Mouse (Mus musculus) midbrain, embryonic 16.5 days (tissue): ENCODE measurements around the gene Gab2. TPM values are rescaled to one million over a fixed set of nuclear protein-coding genes. Genes with fewer than 3 reads are reported as not detected.

Experiments used
- ATAC-seq: fragments of 200-750 bp; cut with Nextera tagmentation; 2 replicates; pipeline ENCODE4 v1.8.0; 2017; ENCODE audit warnings: moderate TSS enrichment
- H3K27ac ChIP-seq: fragments of 300-500 bp; sonication (generic); 2 replicates; pipeline ENCODE4 v1.5.1; 2014; ENCODE audit warnings: mild to moderate bottlenecking, low read length, mixed read lengths
- H3K27me3 ChIP-seq: fragments of 300-500 bp; sonication (generic); 2 replicates; pipeline ENCODE4 v1.6.1; 2014; ENCODE audit warnings: low read depth, low read length, mixed read lengths; ENCODE audit not compliant: control insufficient read depth, insufficient read depth
- H3K36me3 ChIP-seq: fragments of 300-500 bp; sonication (generic); 2 replicates; pipeline ENCODE4 v1.6.1; 2014; ENCODE audit warnings: mild to moderate bottlenecking, low read length, moderate library complexity, mixed read lengths; ENCODE audit not compliant: control insufficient read depth, insufficient read depth
- H3K4me1 ChIP-seq: fragments of 300-500 bp; sonication (generic); 2 replicates; pipeline ENCODE4 v1.6.1; 2014; ENCODE audit warnings: mild to moderate bottlenecking, low read length, mixed read lengths; ENCODE audit not compliant: control insufficient read depth, insufficient read depth
- H3K4me2 ChIP-seq: fragments of 300-500 bp; sonication (generic); 2 replicates; pipeline ENCODE4 v1.6.1; 2014; ENCODE audit warnings: mild to moderate bottlenecking, low read length, mixed read lengths
- H3K4me3 ChIP-seq: fragments of 300-500 bp; sonication (generic); 2 replicates; pipeline ENCODE4 v1.5.1; 2014; ENCODE audit warnings: low read depth, mild to moderate bottlenecking, low read length, moderate library complexity, mixed read lengths
- H3K9ac ChIP-seq: fragments of 300-500 bp; sonication (generic); 2 replicates; pipeline ENCODE4 v1.6.1; 2014; ENCODE audit warnings: low read depth, low read length, mixed read lengths
- H3K9me3 ChIP-seq: fragments of 300-500 bp; sonication (generic); replicated peaks from 2 replicates; pipeline ENCODE4 v1.6.1; 2014; ENCODE audit warnings: mild to moderate bottlenecking, low read length, mixed read lengths; ENCODE audit not compliant: control insufficient read depth, poor library complexity, severe bottlenecking
- WGBS: fragments of 180-500 bp; shearing (Covaris S2); extraction: QIAGEN DNeasy Blood & Tissue Kit; methylation state at CpG from one replicate; pipeline ENCODE4 v1.1.7; 2014; 5-methylcytosine and 5-hydroxymethylcytosine counted together
- polyA plus RNA-seq: library from polyadenylated mRNA; unstranded; fragments of >200 nt; fragmentation: Nextera tagmentation; extraction: Ambion mirVana; gene quantifications from 2 replicates; pipeline ENCODE4 v1.2.1, GENCODE M21; 2015

Gene Gab2
- polyA plus RNA-seq, 1 experiment from 2014 or later = 20.3 TPM

GRCm38 (mm10) chr7:97312856-97313255 is 231.5 kb downstream of the Gab2 start:
- Histone ChIP-seq H3K27me3 (no peaks in the 10 kb centered on the region), H3K4me2 (no peak overlapping the region), H3K27ac (no peak overlapping the region), H3K4me3 (no peak overlapping the region), H3K4me1 (no peaks in the 10 kb centered on the region), H3K36me3 (peaks cover 30% of the 10 kb centered on the region), H3K9ac (no peak overlapping the region), H3K9me3 (no peaks in the 10 kb centered on the region)
- 88% methylated on average over 6 of the region's 6 CpGs for WGBS
- ATAC-seq = no peak

- H3K36me3 ChIP-seq = peaks cover 27% of the 10 kb centered on the region
- H3K27ac ChIP-seq = no peak overlapping the region
- no peak for ATAC-seq
- WGBS = 81% methylated on average over 7 of the region's 7 CpGs
- H3K4me3 ChIP-seq = no peak overlapping the region
- no peaks in the 10 kb centered on the region for H3K27me3 ChIP-seq
- H3K4me2 ChIP-seq = no peak overlapping the region
- H3K9ac ChIP-seq = no peak overlapping the region
- H3K4me1 ChIP-seq = no peaks in the 10 kb centered on the region
- no peaks in the 10 kb centered on the region for H3K9me3 ChIP-seq
Measured at GRCm38 (mm10) chr7:97313364-97313995, 232.1 kb downstream of the Gab2 start.

- H3K4me3 ChIP-seq = no peak overlapping the region
- no peaks in the 10 kb centered on the region for H3K9me3 ChIP-seq
- peaks cover 25% of the 10 kb centered on the region for H3K36me3 ChIP-seq
- no peak overlapping the region for H3K9ac ChIP-seq
- H3K4me2 ChIP-seq = no peak overlapping the region
- H3K27ac ChIP-seq = no peak overlapping the region
- H3K27me3 ChIP-seq = no peaks in the 10 kb centered on the region
- no peaks in the 10 kb centered on the region for H3K4me1 ChIP-seq
- WGBS = 84% methylated on average over 5 of the region's 5 CpGs
- ATAC-seq = no peak
Measured at GRCm38 (mm10) chr7:97314646-97315045, 233.3 kb downstream of the Gab2 start.

DNA sequence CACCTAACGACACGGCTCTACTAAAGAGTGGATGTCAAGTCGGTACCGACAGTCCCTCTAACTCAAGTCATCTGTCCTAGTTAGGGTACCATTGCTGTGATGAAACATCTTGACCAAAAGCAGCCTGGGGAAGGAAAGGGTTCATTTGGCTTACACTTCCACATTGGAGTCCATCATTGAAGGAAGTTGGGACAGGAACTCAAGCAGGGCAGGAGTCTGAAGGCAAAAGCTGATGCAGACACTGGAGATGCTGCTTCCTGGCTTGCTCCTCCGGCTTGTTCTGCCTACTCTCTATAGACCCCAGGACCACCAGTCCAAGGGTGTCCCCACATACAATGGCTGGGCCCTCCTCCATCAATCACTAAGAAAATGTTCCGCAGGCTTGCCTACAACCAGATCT is 234.3 kb downstream of the Gab2 start:
- 84% methylated on average over 6 of the region's 6 CpGs for WGBS
- Histone ChIP-seq H3K9ac (no peak overlapping the region), H3K4me3 (no peak overlapping the region), H3K36me3 (peaks cover 21% of the 10 kb centered on the region), H3K4me2 (no peak overlapping the region), H3K9me3 (no peaks in the 10 kb centered on the region), H3K27ac (no peak overlapping the region), H3K4me1 (no peaks in the 10 kb centered on the region), H3K27me3 (no peaks in the 10 kb centered on the region)
- no peak for ATAC-seq

DNA sequence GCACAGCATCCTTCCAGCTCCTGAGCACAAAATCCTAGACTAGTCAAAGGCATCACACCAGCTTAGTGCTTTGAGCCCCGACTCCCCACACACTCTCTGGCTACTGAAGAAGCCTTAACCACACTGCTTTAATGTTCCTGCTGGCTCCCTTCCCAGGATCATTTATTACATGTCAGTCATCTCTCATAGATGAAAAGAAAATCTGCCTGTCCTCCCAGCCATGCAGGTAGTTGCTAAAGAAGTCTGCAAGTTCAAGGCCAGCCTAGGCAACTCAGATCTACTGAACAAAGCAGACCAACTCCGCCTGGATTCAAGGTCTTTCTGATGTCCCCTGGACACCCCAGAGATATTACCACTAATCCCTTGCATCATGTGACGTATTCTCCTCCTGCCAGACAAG is 236.3 kb downstream of the Gab2 start:
- Histone ChIP-seq H3K9me3 (no peaks in the 10 kb centered on the region), H3K27ac (no peak overlapping the region), H3K4me1 (no peaks in the 10 kb centered on the region), H3K27me3 (no peaks in the 10 kb centered on the region), H3K4me3 (no peak overlapping the region), H3K36me3 (peaks cover 7% of the 10 kb centered on the region), H3K4me2 (no peak overlapping the region), H3K9ac (no peak overlapping the region)
- ATAC-seq = no peak
- 70% methylated on average over 3 of the region's 3 CpGs for WGBS

DNA sequence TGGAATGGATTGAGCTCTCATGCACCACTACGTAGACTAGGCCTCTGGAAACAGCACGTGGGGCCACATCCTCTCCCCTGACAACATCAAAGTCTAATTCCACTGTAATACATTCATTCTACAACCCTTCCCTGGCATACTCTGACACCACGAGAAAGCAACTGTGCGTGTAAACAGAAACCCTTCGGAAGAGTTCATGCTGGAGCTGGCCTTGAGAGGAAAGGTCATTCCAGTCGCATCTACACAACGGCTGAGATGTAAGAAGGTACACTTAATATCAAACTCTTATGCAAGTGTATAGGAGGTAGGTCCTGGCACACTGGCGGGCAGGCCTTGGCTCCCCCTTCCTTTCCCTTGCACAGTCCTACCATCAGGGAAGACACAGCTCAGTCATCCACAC is 243.0 kb downstream of the Gab2 start:
- 92% methylated on average over 8 of the region's 8 CpGs for WGBS
- Histone ChIP-seq H3K9me3 (no peaks in the 10 kb centered on the region), H3K4me3 (no peak overlapping the region), H3K4me2 (no peak overlapping the region), H3K36me3 (peaks cover 1% of the 10 kb centered on the region), H3K9ac (no peak overlapping the region), H3K4me1 (peaks cover 4% of the 10 kb centered on the region), H3K27ac (no peak overlapping the region), H3K27me3 (peaks cover 21% of the 10 kb centered on the region)
- no peak for ATAC-seq

DNA sequence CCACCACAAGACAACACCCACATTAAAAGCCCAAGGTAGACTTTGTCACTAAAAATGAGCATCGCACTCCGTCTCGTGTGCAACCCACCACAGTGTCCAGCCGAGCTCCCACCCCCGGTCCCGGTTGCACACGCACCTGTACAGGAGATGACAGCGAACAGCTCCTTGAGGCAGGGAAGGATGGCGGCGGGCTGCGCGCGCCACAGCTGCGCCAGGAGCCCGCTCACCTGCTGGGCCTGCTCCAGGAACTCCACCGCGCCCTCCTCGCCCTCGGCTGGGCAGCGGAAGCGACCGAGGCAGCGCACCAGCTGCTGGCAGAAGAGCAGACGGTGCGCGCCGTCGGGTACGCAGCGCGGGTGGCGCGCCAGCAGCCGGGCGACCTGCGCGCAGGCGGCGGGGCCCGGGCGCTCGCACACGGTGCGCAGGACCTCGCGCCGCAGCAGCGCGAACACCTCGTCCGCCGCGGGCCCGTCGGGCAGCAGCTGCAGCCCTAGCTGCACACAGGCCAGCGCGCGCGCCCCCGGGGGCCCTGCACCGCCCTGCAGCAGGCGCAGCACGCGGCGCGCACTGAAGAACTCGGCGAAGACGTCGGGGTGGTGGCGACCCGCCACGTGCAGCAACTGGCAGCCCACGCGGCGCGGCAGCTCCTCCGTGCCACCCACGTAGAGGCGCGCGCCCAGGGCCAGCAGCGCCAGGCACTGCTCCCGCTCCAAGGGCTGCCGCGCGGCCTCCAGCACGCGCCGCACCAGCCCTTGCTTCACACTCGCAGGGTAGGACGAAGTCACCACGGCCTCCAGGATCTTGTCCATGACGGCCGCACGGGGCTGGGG is 244.0 kb downstream of the Gab2 start:
- Histone ChIP-seq H3K36me3 (no peaks in the 10 kb centered on the region; the same call in 1 of the 2 replicates), H3K4me2 (peak overlapping the region; percentile 44), H3K4me3 (peak overlapping the region; percentile 35), H3K9ac (0 out of 2 replicates have a peak overlapping the region, but pooled peaks have one; percentile 27), H3K9me3 (no peaks in the 10 kb centered on the region), H3K27me3 (peaks cover 21% of the 10 kb centered on the region), H3K4me1 (peaks cover 9% of the 10 kb centered on the region), H3K27ac (no peak overlapping the region)
- 14% methylated on average over 96 of the region's 96 CpGs for WGBS
- ATAC-seq = peak; percentile 18; the same call in 1 of the 2 replicates

DNA sequence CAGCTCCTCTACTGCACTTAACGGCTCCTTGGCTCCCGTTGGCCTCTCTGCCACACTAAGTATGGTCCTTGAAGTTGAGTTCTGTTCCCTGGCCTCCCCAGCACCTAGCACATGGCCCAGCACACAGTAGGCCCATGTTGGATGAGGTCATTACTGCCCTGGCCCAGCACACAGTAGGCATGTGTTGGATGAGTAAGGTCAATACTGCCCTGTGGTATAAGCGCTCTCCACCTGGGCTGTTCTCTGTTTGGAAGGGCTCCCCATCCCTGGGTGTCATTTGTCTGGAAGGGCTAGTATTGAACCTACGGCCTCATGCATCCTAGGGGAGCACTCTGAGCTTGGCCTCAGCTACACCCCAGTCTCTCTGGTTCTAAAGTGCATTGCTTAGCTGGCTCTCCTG is 246.0 kb downstream of the Gab2 start:
- no peak for ATAC-seq
- Histone ChIP-seq H3K9ac (no peak overlapping the region), H3K36me3 (no peaks in the 10 kb centered on the region), H3K4me3 (no peak overlapping the region), H3K27ac (no peak overlapping the region), H3K27me3 (peaks cover 21% of the 10 kb centered on the region), H3K4me2 (no peak overlapping the region), H3K4me1 (peaks cover 19% of the 10 kb centered on the region), H3K9me3 (no peaks in the 10 kb centered on the region)
- WGBS = 92% methylated on average over 4 of the region's 4 CpGs
